Mouse (Mus musculus) limb, embryonic 15.5 days (tissue): ENCODE measurements at regions not wholly inside any gene's neighbourhood (a gene's known extent, or its start where the extent isn't known, plus 50 kb on each side); places are given as distances from the start of the nearest gene placed in this dataset.

ENCODE experiments used
- ATAC-seq: fragments of 200-750 bp; cut with Nextera tagmentation; 2 replicates; pipeline ENCODE4 v1.8.0; 2017; ENCODE audit warnings: low read depth, moderate TSS enrichment; ENCODE audit not compliant: insufficient number of reproducible peaks, low FRiP score, low TSS enrichment
- H3K27ac ChIP-seq: fragments of 300-500 bp; sonication (generic); 2 replicates; pipeline ENCODE4 v1.5.1; 2015; ENCODE audit warnings: moderate library complexity, mild to moderate bottlenecking, inconsistent platforms
- H3K27me3 ChIP-seq: fragments of 300-500 bp; sonication (generic); 2 replicates; pipeline ENCODE4 v1.6.1; 2015; ENCODE audit warnings: inconsistent platforms
- H3K36me3 ChIP-seq: fragments of 300-500 bp; sonication (generic); 2 replicates; pipeline ENCODE4 v1.6.1; 2015; ENCODE audit warnings: inconsistent platforms
- H3K4me1 ChIP-seq: fragments of 300-500 bp; sonication (generic); 2 replicates; pipeline ENCODE4 v1.6.1; 2015; ENCODE audit warnings: inconsistent platforms
- H3K4me2 ChIP-seq: fragments of 300-500 bp; sonication (generic); 2 replicates; pipeline ENCODE4 v1.6.1; 2015; ENCODE audit warnings: mild to moderate bottlenecking, inconsistent platforms
- H3K4me3 ChIP-seq: fragments of 300-500 bp; sonication (generic); 2 replicates; pipeline ENCODE4 v1.5.1; 2015; ENCODE audit warnings: mild to moderate bottlenecking, inconsistent platforms
- H3K9ac ChIP-seq: fragments of 300-500 bp; sonication (generic); 2 replicates; pipeline ENCODE4 v1.6.1; 2015; ENCODE audit warnings: inconsistent platforms
- H3K9me3 ChIP-seq: fragments of 300-500 bp; sonication (generic); 2 replicates; pipeline ENCODE4 v1.6.1; 2016; ENCODE audit warnings: inconsistent platforms
- WGBS: fragments of 180-500 bp; shearing (Covaris S2); methylation state at CpG from one replicate; pipeline ENCODE4 v1.1.7; 2015; 5-methylcytosine and 5-hydroxymethylcytosine counted together

GRCm38 (mm10) chr1:4570730-4571129 lies 237.0 kb upstream of the Gm37988 start:
- Histone ChIP-seq H3K27ac (no peak overlapping the region), H3K36me3 (no peaks in the 10 kb centered on the region), H3K4me2 (no peak overlapping the region), H3K9me3 (no peaks in the 10 kb centered on the region), H3K27me3 (no peaks in the 10 kb centered on the region), H3K9ac (no peak overlapping the region), H3K4me1 (no peaks in the 10 kb centered on the region), H3K4me3 (no peak overlapping the region)
- ATAC-seq: no peak
- WGBS: 80% methylated on average over 4 of the region's 4 CpGs

- Histone ChIP-seq H3K9ac (peak overlapping the region; percentile 45), H3K36me3 (no peaks in the 10 kb centered on the region), H3K9me3 (no peaks in the 10 kb centered on the region), H3K27ac (peak overlapping the region; percentile 84), H3K27me3 (no peaks in the 10 kb centered on the region), H3K4me2 (peak overlapping the region; percentile 90), H3K4me1 (no peaks in the 10 kb centered on the region), H3K4me3 (peak overlapping the region; percentile 58)
- peak; percentile 84 for ATAC-seq
- WGBS: under 1% methylated on average over 58 of the region's 58 CpGs
Measured at GRCm38 (mm10) chr1:4571299-4572202, 236.1 kb upstream of the Gm37988 start.

- no peak overlapping the region for H3K9ac ChIP-seq
- no peaks in the 10 kb centered on the region for H3K9me3 ChIP-seq
- H3K27ac ChIP-seq: peak overlapping the region; percentile 84; the same call in 1 of the 2 replicates
- WGBS: 32% methylated on average over 3 of the region's 3 CpGs
- ATAC-seq: no peak
- peak overlapping the region; percentile 90; the same call in 1 of the 2 replicates for H3K4me2 ChIP-seq
- no peaks in the 10 kb centered on the region for H3K27me3 ChIP-seq
- peak overlapping the region; percentile 58 for H3K4me3 ChIP-seq
- no peaks in the 10 kb centered on the region for H3K36me3 ChIP-seq
- H3K4me1 ChIP-seq: no peaks in the 10 kb centered on the region
Measured at GRCm38 (mm10) chr1:4572311-4572710, 235.4 kb upstream of the Gm37988 start.

- H3K9ac ChIP-seq: no peak overlapping the region
- 43% methylated on average over 1 of the region's 1 CpGs for WGBS
- no peaks in the 10 kb centered on the region for H3K27me3 ChIP-seq
- H3K4me2 ChIP-seq: no peak overlapping the region
- H3K4me3 ChIP-seq: no peak overlapping the region
- ATAC-seq: no peak
- no peaks in the 10 kb centered on the region for H3K36me3 ChIP-seq
- no peaks in the 10 kb centered on the region for H3K4me1 ChIP-seq
- H3K9me3 ChIP-seq: no peaks in the 10 kb centered on the region
- H3K27ac ChIP-seq: no peak overlapping the region
Measured at GRCm38 (mm10) chr1:4574101-4574500, 233.6 kb upstream of the Gm37988 start.

- WGBS: 44% methylated on average over 1 of the region's 1 CpGs
- no peak overlapping the region for H3K4me3 ChIP-seq
- no peaks in the 10 kb centered on the region for H3K4me1 ChIP-seq
- no peak for ATAC-seq
- H3K27ac ChIP-seq: no peak overlapping the region
- H3K36me3 ChIP-seq: no peaks in the 10 kb centered on the region
- H3K27me3 ChIP-seq: no peaks in the 10 kb centered on the region
- H3K9ac ChIP-seq: no peak overlapping the region
- H3K9me3 ChIP-seq: no peaks in the 10 kb centered on the region
- H3K4me2 ChIP-seq: no peak overlapping the region
Measured at GRCm38 (mm10) chr1:4576957-4577356, 230.7 kb upstream of the Gm37988 start.

GRCm38 (mm10) chr1:4582534-4582933 lies 225.2 kb upstream of the Gm37988 start:
- ATAC-seq: no peak
- no peak overlapping the region for H3K27ac ChIP-seq
- no peaks in the 10 kb centered on the region for H3K9me3 ChIP-seq
- no peaks in the 10 kb centered on the region for H3K27me3 ChIP-seq
- H3K36me3 ChIP-seq: no peaks in the 10 kb centered on the region
- no peak overlapping the region for H3K4me3 ChIP-seq
- no peaks in the 10 kb centered on the region for H3K4me1 ChIP-seq
- H3K9ac ChIP-seq: no peak overlapping the region
- H3K4me2 ChIP-seq: no peak overlapping the region

- Histone ChIP-seq H3K9ac (no peak overlapping the region), H3K27ac (no peak overlapping the region), H3K36me3 (no peaks in the 10 kb centered on the region), H3K4me2 (no peak overlapping the region), H3K4me3 (no peak overlapping the region), H3K4me1 (no peaks in the 10 kb centered on the region), H3K27me3 (no peaks in the 10 kb centered on the region), H3K9me3 (no peaks in the 10 kb centered on the region)
- 73% methylated on average over 3 of the region's 3 CpGs for WGBS
- ATAC-seq: no peak
Measured at GRCm38 (mm10) chr1:4597856-4598255, 209.8 kb upstream of the Gm37988 start.

GRCm38 (mm10) chr1:4598425-4598824 lies 209.3 kb upstream of the Gm37988 start:
- no peaks in the 10 kb centered on the region for H3K36me3 ChIP-seq
- no peak overlapping the region for H3K4me2 ChIP-seq
- ATAC-seq: no peak
- no peaks in the 10 kb centered on the region for H3K9me3 ChIP-seq
- H3K4me3 ChIP-seq: no peak overlapping the region
- no peaks in the 10 kb centered on the region for H3K4me1 ChIP-seq
- no peak overlapping the region for H3K9ac ChIP-seq
- WGBS: 32% methylated on average over 3 of the region's 3 CpGs
- H3K27me3 ChIP-seq: no peaks in the 10 kb centered on the region
- no peak overlapping the region for H3K27ac ChIP-seq

GRCm38 (mm10) chr1:4602386-4602785 lies 205.3 kb upstream of the Gm37988 start:
- no peak overlapping the region for H3K9ac ChIP-seq
- no peak overlapping the region for H3K27ac ChIP-seq
- no peaks in the 10 kb centered on the region for H3K36me3 ChIP-seq
- no peak overlapping the region for H3K4me2 ChIP-seq
- no peaks in the 10 kb centered on the region for H3K4me1 ChIP-seq
- WGBS: 79% methylated on average over 3 of the region's 3 CpGs
- H3K27me3 ChIP-seq: no peaks in the 10 kb centered on the region
- ATAC-seq: no peak
- H3K4me3 ChIP-seq: no peak overlapping the region
- H3K9me3 ChIP-seq: no peaks in the 10 kb centered on the region

- Histone ChIP-seq H3K27me3 (no peaks in the 10 kb centered on the region), H3K27ac (no peak overlapping the region), H3K4me3 (no peak overlapping the region), H3K4me1 (no peaks in the 10 kb centered on the region), H3K36me3 (no peaks in the 10 kb centered on the region), H3K9ac (no peak overlapping the region), H3K4me2 (no peak overlapping the region), H3K9me3 (no peaks in the 10 kb centered on the region)
- 40% methylated on average over 2 of the region's 2 CpGs for WGBS
- no peak for ATAC-seq
Measured at GRCm38 (mm10) chr1:4608824-4609223, 198.9 kb upstream of the Gm37988 start.

- Histone ChIP-seq H3K27me3 (no peaks in the 10 kb centered on the region), H3K36me3 (no peaks in the 10 kb centered on the region), H3K4me3 (no peak overlapping the region), H3K4me1 (0 out of 2 replicates have a peak, but pooled peaks cover 2% of the 10 kb centered on the region), H3K4me2 (no peak overlapping the region), H3K27ac (no peak overlapping the region), H3K9ac (no peak overlapping the region), H3K9me3 (no peaks in the 10 kb centered on the region)
- WGBS: 62% methylated on average over 4 of the region's 4 CpGs
- no peak for ATAC-seq
Measured at GRCm38 (mm10) chr1:4613305-4613704, 194.4 kb upstream of the Gm37988 start.

GRCm38 (mm10) chr1:4615286-4615685 lies 192.4 kb upstream of the Gm37988 start:
- WGBS: 78% methylated on average over 1 of the region's 1 CpGs
- ATAC-seq: no peak
- no peak overlapping the region for H3K27ac ChIP-seq

More at GRCm38 (mm10) chr1:4615286-4615685, 192.4 kb upstream of the Gm37988 start:
- Histone ChIP-seq H3K4me1 (0 out of 2 replicates have a peak, but pooled peaks cover 2% of the 10 kb centered on the region), H3K9ac (no peak overlapping the region), H3K27me3 (no peaks in the 10 kb centered on the region), H3K4me2 (no peak overlapping the region), H3K9me3 (no peaks in the 10 kb centered on the region), H3K4me3 (no peak overlapping the region), H3K36me3 (no peaks in the 10 kb centered on the region)
